Mouse (Mus musculus) cerebellum, adult 11-12 months (tissue): ENCODE results near the gene Cfhr1.

Experiments used
- DNase-seq: peaks from one replicate; pipeline ENCODE4 v3.0.0; 2022

The Cfhr1 gene

GRCm38 (mm10) chr1:139560024-139560423 is at the start of gene Cfhr1:
Gene Cfhr1, minus strand, starts transcription at chr1:139560272.
- no peak for DNase-seq

GRCm38 (mm10) chr1:139551311-139551710 is 8.8 kb downstream of the Cfhr1 start:
- no peak for DNase-seq

GRCm38 (mm10) chr1:139548536-139548935 is 11.5 kb downstream of the Cfhr1 start:
- DNase-seq: no peak

- DNase-seq: no peak
Measured at GRCm38 (mm10) chr1:139514556-139514955, 45.5 kb downstream of the Cfhr1 start.

- no peak for DNase-seq
Measured at GRCm38 (mm10) chr1:139501258-139501752, 58.8 kb downstream of the Cfhr1 start, which contains the start of gene F13b. Gene F13b, plus strand, starts transcription at chr1:139501702.

- DNase-seq: no peak
Measured at GRCm38 (mm10) chr1:139499751-139500150, 60.3 kb downstream of the Cfhr1 start.
